Comparison of ENCODE assay signal across 8 mouse cellular contexts in the genomic region with DNA sequence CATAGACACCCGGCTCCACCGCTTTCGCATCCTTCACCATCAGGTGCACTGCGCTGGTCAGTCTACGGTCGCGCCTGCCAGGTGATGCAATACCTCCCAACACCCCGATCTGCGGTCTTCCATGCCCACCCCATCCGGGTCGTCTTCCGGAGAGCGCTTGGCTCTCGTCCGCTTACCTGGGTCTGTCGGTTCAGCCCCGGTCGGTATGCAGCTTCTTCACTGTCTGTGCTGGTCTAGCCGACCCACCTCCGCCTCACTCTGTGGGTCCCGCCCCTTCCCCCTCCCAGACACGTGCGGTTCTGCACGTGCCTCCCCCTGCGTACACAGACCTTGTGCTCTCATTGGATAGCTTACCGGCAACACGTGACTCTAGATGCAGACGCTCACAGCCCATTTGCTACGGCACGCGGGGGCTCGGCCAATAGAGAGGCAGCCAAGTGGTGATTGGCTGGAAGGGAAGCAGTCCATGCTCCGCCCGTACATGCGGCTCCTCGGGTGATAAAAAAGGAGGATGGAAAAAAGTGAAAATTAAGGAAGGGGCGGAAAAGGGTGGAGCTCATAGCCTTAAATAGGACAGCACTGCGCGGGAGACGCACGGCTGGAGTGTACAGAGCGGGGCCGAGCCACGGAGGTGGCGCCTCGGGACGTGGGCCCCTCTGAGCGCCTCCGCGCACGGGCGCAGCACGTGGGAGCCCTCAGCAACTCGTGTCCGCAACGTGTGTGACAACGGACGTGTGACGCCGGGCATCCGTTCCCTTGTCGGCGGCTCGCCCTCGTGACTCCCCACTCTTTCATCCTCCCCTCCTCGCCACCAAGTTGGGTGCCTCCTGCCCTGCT. TPM values are rescaled to one million over a fixed set of nuclear protein-coding genes. Genes with fewer than 3 reads are reported as not detected.
DNase-seq lines count a peak whose midpoint lies in the region; ATAC-seq lines count a peak whose summit lies in the region.

A gene (minus strand): TSS at position 273 of the 837 bp plus-strand sequence.

- peak within 1 kb of the TSS; percentile 98 for H3K4me2 ChIP-seq in intestine, embryonic 16.5 days (ENCODE audit: low read depth, low read length)

- H3K4me3 ChIP-seq in intestine, embryonic 16.5 days (ENCODE audit: low read length), result peak within 1 kb of the TSS; percentile 61

- H3K9me3 ChIP-seq in intestine, embryonic 16.5 days (ENCODE audit: control insufficient read depth, low read length), result no peaks in the 10 kb centered on the region

- WGBS in intestine, embryonic 16.5 days, result under 1% methylated on average over 66 of the region's 66 CpGs

- H3K27me3 ChIP-seq in intestine, embryonic 16.5 days (replicated peaks; ENCODE audit: control insufficient read depth, insufficient read depth, low read length), result no peaks in the 10 kb centered on the region

- ATAC-seq in intestine, embryonic 16.5 days, result peak; percentile 98

- peak within 1 kb of the TSS; percentile 65 for H3K27ac ChIP-seq in intestine, embryonic 16.5 days (ENCODE audit: low read length)

- H3K4me1 ChIP-seq in intestine, embryonic 16.5 days (ENCODE audit: control insufficient read depth, insufficient read depth, low read length), result peaks cover 10% of the 10 kb centered on the region

- peak within 1 kb of the TSS; percentile 65 for H3K9ac ChIP-seq in intestine, embryonic 16.5 days (ENCODE audit: low read depth, low read length)

- DNase-seq in adrenal gland, postnatal 10 days, result peak; percentile 94
- DNase-seq in embryo, embryonic 9.5 days (ENCODE audit: extremely low spot score), result peak; percentile 94
- DNase-seq in gastrocnemius, postnatal 4 days (ENCODE audit: low spot score in 2 of 2), result peak; percentile 82 to 90
- DNase-seq in left cerebral cortex, postnatal 25 days (ENCODE audit: low spot score in 2 of 2), result peak; percentile 97 to 99
- DNase-seq in mesoderm, embryonic 11.5 days (ENCODE audit: low read depth, low spot score), result peak; percentile 98
- peak; percentile 95 for DNase-seq in right cerebral cortex, postnatal 25 days
- DNase-seq in urinary bladder, postnatal 36 days (ENCODE audit: low spot score in 2 of 2), result peak; percentile 86 to 96

- intact Hi-C loops in left cerebral cortex, postnatal 25 days (cut with DNase I), result loop anchor here (1.0 to 10.0 kb wide), 5 partner anchors 11 to 173 kb away; a partner anchor contains a TSS

- H3K36me3 ChIP-seq in intestine, embryonic 16.5 days (ENCODE audit: control insufficient read depth, insufficient read depth, low read length), result no peaks in the 10 kb centered on the region

RNA-seq across cellular contexts. Expression of the gene that starts here (rescaled TPM):
- 1 to 10 TPM; 1.9 to 4.9 TPM for total RNA-seq in adrenal gland, postnatal 10 days (2021)
- total RNA-seq in gastrocnemius, postnatal 4 days (2021), result 1 to 10 TPM; 1.0 to 1.6 TPM
- 6.4 and 7.6 TPM in 2 replicates for polyA plus RNA-seq in intestine, embryonic 16.5 days (2015; fragmentation: Nextera tagmentation; extraction: Ambion mirVana)
- 10 to 100 TPM; 13.0 to 21.3 TPM for total RNA-seq in left cerebral cortex, postnatal 25 days (2021)

Comparison
In these comparisons a context has a peak if more than half of its experiments do, and no peak if none do; other contexts are left out.
1. Peak in every context shown above with its lines: DNase-seq, ATAC-seq, H3K4me3 ChIP-seq and H3K27ac ChIP-seq.